Mouse (Mus musculus) cerebellum, postnatal 14 days (tissue): ENCODE results near the gene Isoc2b.
A peak's percentile ranks its signal among the peaks of the same experiment; 100 is the strongest.
"Not testable (repeated sequence)": the region's sequence is repeated elsewhere in the genome, so short reads cannot be mapped to it uniquely, and the experiment has no call there.

Source experiments
- DNase-seq, 2 experiments: peaks; one replicate each; pipeline ENCODE4 v3.0.0; 2021; ENCODE audit warnings: mixed read lengths in 2 of 2

The Isoc2b gene

GRCm38 (mm10) chr7:4835631-4836327, 34.3 kb downstream of the Isoc2b start:
- peak in 1 of 2 experiments; percentile 42 for DNase-seq

- DNase-seq: no peak
Observed at GRCm38 (mm10) chr7:4830476-4830875, 39.6 kb downstream of the Isoc2b start.

DNA sequence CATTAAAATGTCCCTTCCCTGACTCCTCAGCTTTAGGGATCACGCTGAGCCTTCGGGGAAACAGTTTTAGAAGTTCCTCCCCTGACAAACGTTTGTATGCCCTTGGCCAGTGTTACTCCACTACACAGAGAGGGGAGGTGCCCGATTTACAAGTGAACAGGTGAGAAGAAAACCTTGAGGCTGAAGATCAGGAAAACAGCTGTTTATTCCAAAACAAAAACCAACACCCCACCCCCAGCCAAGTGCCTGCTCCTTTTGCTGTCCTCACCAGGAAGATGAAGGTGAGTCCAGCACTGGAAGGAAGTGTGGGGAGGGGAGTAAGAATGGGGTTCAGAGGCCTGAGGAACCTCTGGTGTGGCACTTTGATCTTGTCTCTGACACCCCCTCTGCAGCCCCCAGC, 44.7 kb downstream of the Isoc2b start:
- no peak for DNase-seq

DNA sequence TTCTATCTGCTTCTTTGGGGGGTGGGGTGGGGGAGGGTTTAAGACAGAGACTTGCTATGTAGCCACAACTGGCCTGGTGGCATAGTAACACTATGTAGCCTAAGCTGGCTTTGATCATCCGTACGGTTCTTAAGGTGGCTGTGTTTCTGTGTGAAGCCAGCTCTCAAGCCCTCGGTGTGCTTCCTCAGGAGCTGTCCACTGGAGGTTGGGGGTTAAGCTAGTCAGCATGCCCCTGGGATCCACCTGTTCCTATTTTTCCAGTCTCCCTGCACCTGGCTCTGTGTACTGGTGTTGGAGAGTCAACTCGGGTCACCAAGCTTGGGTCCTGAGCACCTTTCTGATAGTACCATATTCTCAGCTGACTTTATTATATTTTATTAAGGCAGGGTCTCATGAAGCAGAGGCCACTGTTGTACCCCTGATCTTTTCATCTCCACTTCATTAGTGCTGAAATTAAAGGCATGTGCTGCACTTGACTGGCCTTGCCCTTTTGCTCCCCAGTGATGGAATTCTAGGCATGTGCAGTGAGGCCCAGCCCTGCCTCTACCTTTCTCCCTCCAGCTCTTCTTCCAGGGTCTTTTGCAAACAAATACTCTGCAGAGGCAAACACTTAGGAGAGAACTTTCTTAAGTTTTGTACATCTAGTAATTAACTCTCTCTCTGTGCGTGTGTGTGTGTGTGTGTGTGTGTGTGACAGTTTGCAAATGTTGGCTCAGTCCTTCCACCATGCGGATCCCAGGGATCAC, 47.7 kb downstream of the Isoc2b start:
- no peak for DNase-seq

GRCm38 (mm10) chr7:4821690-4822089, 48.4 kb downstream of the Isoc2b start:
- DNase-seq: no peak

- not testable (repeated sequence) for DNase-seq
Observed at GRCm38 (mm10) chr7:4820925-4821324, 49.1 kb downstream of the Isoc2b start.

GRCm38 (mm10) chr7:4816559-4816958, 53.5 kb downstream of the Isoc2b start:
- no peak for DNase-seq

DNA sequence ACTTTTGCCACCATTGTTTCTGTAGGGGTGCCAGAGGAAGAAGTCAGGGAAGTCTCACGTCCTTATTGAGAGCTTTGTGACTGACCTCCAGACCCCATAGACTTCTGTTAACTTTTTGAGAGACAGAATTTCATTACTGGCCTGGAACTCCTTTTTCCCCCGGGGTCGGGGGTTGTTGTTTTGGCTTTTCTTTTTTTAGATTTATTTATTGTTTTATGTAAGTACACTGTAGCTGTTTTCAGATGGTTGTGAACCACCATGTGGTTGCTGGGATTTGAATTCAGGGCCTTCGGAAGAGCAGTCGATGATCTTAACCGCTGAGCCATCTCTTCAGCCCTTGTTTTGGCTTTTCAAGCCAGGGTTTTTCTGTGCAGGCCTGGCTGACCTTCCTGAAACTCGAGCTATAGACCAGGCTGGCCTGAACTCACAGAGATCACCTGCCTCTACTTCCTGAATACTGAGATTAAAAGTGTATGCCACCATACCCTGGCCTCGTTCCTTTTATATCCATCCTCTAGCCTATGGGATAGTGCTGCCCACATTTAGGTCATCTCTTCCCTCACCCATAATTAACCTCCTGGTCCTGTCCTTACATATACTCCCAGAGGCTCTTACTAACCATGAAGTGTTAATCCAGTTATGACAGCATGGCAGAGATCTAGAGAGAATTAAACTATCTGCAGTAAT, 56.8 kb downstream of the Isoc2b start:
- no peak for DNase-seq

GRCm38 (mm10) chr7:4812303-4813104, 57.6 kb downstream of the Isoc2b start, which contains the start of gene Ube2s:
Gene Ube2s (minus strand): TSS chr7:4812590.
- peak; percentile 99 for DNase-seq

DNA sequence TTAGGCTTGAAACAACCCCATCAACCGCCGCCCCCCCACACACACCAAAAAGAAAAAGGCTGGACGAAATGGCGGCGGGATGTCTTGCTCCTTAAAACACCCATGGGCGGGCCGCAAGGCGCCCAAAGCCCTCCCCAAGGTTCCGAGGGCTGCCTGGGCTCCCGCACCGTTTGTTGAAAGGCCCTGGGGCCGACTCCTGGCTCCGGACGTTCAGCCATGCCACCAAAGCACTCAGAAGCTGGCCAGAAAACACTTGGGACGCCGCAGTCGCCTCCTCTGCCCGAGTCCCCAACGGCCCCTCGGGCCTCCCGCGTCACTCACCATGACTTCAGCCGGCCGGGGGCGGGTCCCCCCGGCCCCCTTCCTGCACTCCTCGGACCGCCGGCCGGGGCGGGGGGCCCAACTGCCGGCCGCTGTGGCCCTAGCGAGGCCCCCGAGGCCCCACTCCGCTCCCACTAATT, 58.2 kb downstream of the Isoc2b start:
- DNase-seq: peak in 1 of 2 experiments; percentile 56

DNA sequence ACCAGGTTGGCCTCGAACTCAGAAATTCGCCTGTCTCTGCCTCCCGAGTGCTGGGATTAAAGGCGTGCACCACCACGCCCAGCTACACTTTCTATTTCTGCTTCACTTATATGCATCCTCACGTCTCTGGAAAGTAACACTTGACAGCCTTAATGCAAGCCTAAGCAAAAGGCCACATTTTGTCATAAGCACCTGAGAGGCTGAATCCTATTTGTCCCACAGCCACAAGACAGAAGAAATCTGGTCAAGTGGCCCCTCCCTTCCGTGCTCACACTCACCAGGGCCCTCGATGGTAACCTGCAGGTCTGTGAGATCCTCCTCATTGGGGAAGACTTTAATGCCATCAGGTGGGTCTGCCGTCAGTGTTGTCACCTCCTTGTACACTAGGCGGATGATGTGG, 58.9 kb downstream of the Isoc2b start:
- not testable (repeated sequence) for DNase-seq

DNA sequence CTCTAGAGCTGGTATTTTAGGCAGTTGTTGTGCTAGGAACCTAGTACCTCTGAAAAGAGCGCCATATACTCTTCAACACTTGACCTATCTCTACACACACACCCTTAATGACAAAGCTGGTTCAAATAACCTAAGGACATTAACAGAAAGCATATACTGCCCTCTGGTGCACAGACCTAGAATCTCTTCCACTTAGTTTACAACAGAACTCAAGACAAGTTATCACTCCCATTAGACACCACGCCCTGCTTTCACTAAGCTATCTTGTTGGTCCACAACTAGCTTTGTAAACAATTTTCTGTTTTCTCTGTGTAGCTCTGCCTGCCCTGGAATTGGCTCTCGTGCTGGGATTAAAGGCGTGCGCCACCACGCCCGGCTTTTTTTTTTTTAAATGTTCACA, 63.3 kb downstream of the Isoc2b start:
- DNase-seq: peak; percentile 64 to 67

- DNase-seq: no peak
Observed at GRCm38 (mm10) chr7:4802247-4802646, 67.8 kb downstream of the Isoc2b start.

GRCm38 (mm10) chr7:4795767-4796433, 74.2 kb downstream of the Isoc2b start:
- DNase-seq: peak; percentile 53 to 59
